Mouse (Mus musculus): ENCODE data around the gene Psme2. TPM values are rescaled to one million over a fixed set of nuclear protein-coding genes. Genes with fewer than 3 reads are reported as not detected.

Psme2 gene
- polyA plus RNA-seq, 1 experiment from 2014 or later = 286 TPM

GRCm38 (mm10) chr14:55618486-55619195 is 27.7 kb upstream of the Psme2 start:
- no peaks in the 10 kb centered on the region for H3K36me3 ChIP-seq (ENCODE audit: insufficient read depth, low read length)
- H3K4me3 ChIP-seq (replicated peaks; ENCODE audit: low read depth, low read length) = peak overlapping the region; percentile 15; the same call in 1 of the 2 replicates
- no peak for ATAC-seq (replicated peaks; ENCODE audit: low FRiP score, low read depth)
- peak overlapping the region; percentile 51 for H3K4me2 ChIP-seq (ENCODE audit: low read length)
- H3K27ac ChIP-seq = no peak overlapping the region
- 33% methylated on average over 22 of the region's 22 CpGs for WGBS
- H3K27me3 ChIP-seq (ENCODE audit: insufficient read depth, low read length) = no peaks in the 10 kb centered on the region
- DNase-seq (ENCODE audit: low spot score) = no peak
- no peaks in the 10 kb centered on the region for H3K4me1 ChIP-seq (replicated peaks; ENCODE audit: insufficient read depth, low read length)
- H3K9ac ChIP-seq (ENCODE audit: low read depth, low read length) = no peak overlapping the region
- no peak for TF ChIP-seq CTCF (IDR thresholded peaks at IDR 0.05; ENCODE audit: low read depth)
- no peaks in the 10 kb centered on the region for H3K9me3 ChIP-seq (replicated peaks; ENCODE audit: low read length)

- ATAC-seq (replicated peaks; ENCODE audit: low FRiP score, low read depth) (peak; percentile 89), DNase-seq (ENCODE audit: low spot score) (peak; percentile 77)
- Histone ChIP-seq H3K36me3 (ENCODE audit: insufficient read depth, low read length) (no peaks in the 10 kb centered on the region), H3K4me2 (ENCODE audit: low read length) (peak within 1 kb of the TSS; percentile 51), H3K9ac (ENCODE audit: low read depth, low read length) (no peak within 1 kb of the TSS), H3K27ac (0 out of 2 replicates have a peak within 1 kb of the TSS, but pooled peaks have one; percentile 13), H3K4me1 (replicated peaks; ENCODE audit: insufficient read depth, low read length) (no peaks in the 10 kb centered on the region), H3K4me3 (replicated peaks; ENCODE audit: low read depth, low read length) (peak within 1 kb of the TSS; percentile 15; the same call in 1 of the 2 replicates), H3K27me3 (ENCODE audit: insufficient read depth, low read length) (no peaks in the 10 kb centered on the region), H3K9me3 (replicated peaks; ENCODE audit: low read length) (no peaks in the 10 kb centered on the region)
- TF ChIP-seq CTCF (IDR thresholded peaks at IDR 0.05; ENCODE audit: low read depth) = peak; percentile 44
- WGBS = 19% methylated on average over 21 of the region's 21 CpGs
Measured at GRCm38 (mm10) chr14:55617822-55618221, 26.9 kb upstream of the Psme2 start, which contains the start of gene Rec8. Gene Rec8 (plus strand): TSS chr14:55618037.

GRCm38 (mm10) chr14:55616844-55617243 is 25.9 kb upstream of the Psme2 start:
- Histone ChIP-seq H3K27ac (0 out of 2 replicates have a peak overlapping the region, but pooled peaks have one; percentile 13), H3K36me3 (ENCODE audit: insufficient read depth, low read length) (no peaks in the 10 kb centered on the region), H3K4me1 (replicated peaks; ENCODE audit: insufficient read depth, low read length) (no peaks in the 10 kb centered on the region), H3K4me2 (ENCODE audit: low read length) (no peak overlapping the region), H3K4me3 (replicated peaks; ENCODE audit: low read depth, low read length) (no peak overlapping the region), H3K27me3 (ENCODE audit: insufficient read depth, low read length) (no peaks in the 10 kb centered on the region), H3K9ac (ENCODE audit: low read depth, low read length) (no peak overlapping the region), H3K9me3 (replicated peaks; ENCODE audit: low read length) (no peaks in the 10 kb centered on the region)
- ATAC-seq (replicated peaks; ENCODE audit: low FRiP score, low read depth) = no peak
- TF ChIP-seq CTCF (IDR thresholded peaks at IDR 0.05; ENCODE audit: low read depth) = no peak
- DNase-seq (ENCODE audit: low spot score) = no peak
- 80% methylated on average over 2 of the region's 2 CpGs for WGBS

GRCm38 (mm10) chr14:55615876-55616275 is 25.0 kb upstream of the Psme2 start:
- WGBS = 32% methylated on average over 2 of the region's 2 CpGs
- Histone ChIP-seq H3K4me3 (replicated peaks; ENCODE audit: low read depth, low read length) (no peak overlapping the region), H3K27ac (no peak overlapping the region), H3K4me2 (ENCODE audit: low read length) (no peak overlapping the region), H3K9me3 (replicated peaks; ENCODE audit: low read length) (no peaks in the 10 kb centered on the region), H3K27me3 (ENCODE audit: insufficient read depth, low read length) (no peaks in the 10 kb centered on the region), H3K4me1 (replicated peaks; ENCODE audit: insufficient read depth, low read length) (no peaks in the 10 kb centered on the region), H3K36me3 (ENCODE audit: insufficient read depth, low read length) (no peaks in the 10 kb centered on the region), H3K9ac (ENCODE audit: low read depth, low read length) (no peak overlapping the region)
- TF ChIP-seq CTCF (IDR thresholded peaks at IDR 0.05; ENCODE audit: low read depth) = no peak
- no peak for ATAC-seq (replicated peaks; ENCODE audit: low FRiP score, low read depth)
- peak; percentile 21 for DNase-seq (ENCODE audit: low spot score)

- no peak for TF ChIP-seq CTCF (IDR thresholded peaks at IDR 0.05; ENCODE audit: low read depth)
Measured at GRCm38 (mm10) chr14:55614565-55615178, 23.8 kb upstream of the Psme2 start.

GRCm38 (mm10) chr14:55613346-55613745 is 22.4 kb upstream of the Psme2 start:
- peak; percentile 3 for DNase-seq (ENCODE audit: low spot score)
- TF ChIP-seq CTCF (IDR thresholded peaks at IDR 0.05; ENCODE audit: low read depth) = no peak
- H3K9me3 ChIP-seq (replicated peaks; ENCODE audit: low read length) = no peaks in the 10 kb centered on the region
- no peak overlapping the region for H3K27ac ChIP-seq
- no peak overlapping the region for H3K9ac ChIP-seq (ENCODE audit: low read depth, low read length)
- 54% methylated on average over 6 of the region's 6 CpGs for WGBS
- peaks cover 21% of the 10 kb centered on the region for H3K36me3 ChIP-seq (ENCODE audit: insufficient read depth, low read length)
- no peaks in the 10 kb centered on the region for H3K27me3 ChIP-seq (ENCODE audit: insufficient read depth, low read length)
- ATAC-seq (replicated peaks; ENCODE audit: low FRiP score, low read depth) = no peak
- no peak overlapping the region for H3K4me3 ChIP-seq (replicated peaks; ENCODE audit: low read depth, low read length)
- no peak overlapping the region for H3K4me2 ChIP-seq (ENCODE audit: low read length)
- H3K4me1 ChIP-seq (replicated peaks; ENCODE audit: insufficient read depth, low read length) = no peaks in the 10 kb centered on the region

More at GRCm38 (mm10) chr14:55614565-55615178, 23.8 kb upstream of the Psme2 start:
- WGBS = 87% methylated on average over 7 of the region's 7 CpGs
- Histone ChIP-seq H3K36me3 (ENCODE audit: insufficient read depth, low read length) (peaks cover 9% of the 10 kb centered on the region; the same call in 1 of the 2 replicates), H3K9ac (ENCODE audit: low read depth, low read length) (no peak overlapping the region), H3K4me3 (replicated peaks; ENCODE audit: low read depth, low read length) (no peak overlapping the region), H3K27me3 (ENCODE audit: insufficient read depth, low read length) (no peaks in the 10 kb centered on the region), H3K27ac (no peak overlapping the region), H3K4me1 (replicated peaks; ENCODE audit: insufficient read depth, low read length) (no peaks in the 10 kb centered on the region), H3K4me2 (ENCODE audit: low read length) (no peak overlapping the region), H3K9me3 (replicated peaks; ENCODE audit: low read length) (no peaks in the 10 kb centered on the region)
- no peak for ATAC-seq (replicated peaks; ENCODE audit: low FRiP score, low read depth)
- DNase-seq (ENCODE audit: low spot score) = no peak
